Mouse (Mus musculus): Measurements from ENCODE around the gene Lce3b.

The Lce3b gene

GRCm38 (mm10) chr3:92932679-92933078 lies at the start of gene Lce3b:
Gene Lce3b (plus strand): TSS chr3:92932979.
- in situ Hi-C loops (cut with MboI, MseI): no loop called here

GRCm38 (mm10) chr3:92894063-92894462 lies 38.7 kb upstream of the Lce3b start:
- in situ Hi-C loops (cut with MboI, MseI): no loop called here

- in situ Hi-C loops (cut with MboI, MseI): no loop called here
Observed at GRCm38 (mm10) chr3:92894489-92894888, 38.3 kb upstream of the Lce3b start.

GRCm38 (mm10) chr3:92902992-92903391 lies 29.8 kb upstream of the Lce3b start:
- in situ Hi-C loops (cut with MboI, MseI): no loop called here

- in situ Hi-C loops (cut with MboI, MseI): no loop called here
Observed at GRCm38 (mm10) chr3:92903640-92904039, 29.1 kb upstream of the Lce3b start.

GRCm38 (mm10) chr3:92905182-92905581 lies 27.6 kb upstream of the Lce3b start:
- in situ Hi-C loops (cut with MboI, MseI): no loop called here

- in situ Hi-C loops (cut with MboI, MseI): no loop called here
Observed at GRCm38 (mm10) chr3:92907571-92907970, 25.2 kb upstream of the Lce3b start.

- in situ Hi-C loops (cut with MboI, MseI): no loop called here
Observed at GRCm38 (mm10) chr3:92920364-92920763, 12.4 kb upstream of the Lce3b start.

GRCm38 (mm10) chr3:92926130-92926529 lies 6.6 kb upstream of the Lce3b start, which contains the start of gene Lce3a:
Gene Lce3a (minus strand): TSS chr3:92926230.
- in situ Hi-C loops (cut with MboI, MseI): no loop called here

- in situ Hi-C loops (cut with MboI, MseI): no loop called here
Observed at GRCm38 (mm10) chr3:92944186-92944585, 11.4 kb downstream of the Lce3b start, which contains the start of gene Lce3c. Gene Lce3c (plus strand): TSS chr3:92944486.

- in situ Hi-C loops (cut with MboI, MseI): no loop called here
Observed at GRCm38 (mm10) chr3:92957090-92957489, 24.3 kb downstream of the Lce3b start, which contains the start of gene Lce3d. Gene Lce3d (plus strand): TSS chr3:92957390.

GRCm38 (mm10) chr3:92966761-92967160 lies 34.0 kb downstream of the Lce3b start, which contains the start of gene Lce3e:
Gene Lce3e (plus strand): TSS chr3:92967061.
- in situ Hi-C loops (cut with MboI, MseI): no loop called here

GRCm38 (mm10) chr3:92978484-92978883 lies 45.7 kb downstream of the Lce3b start:
- in situ Hi-C loops (cut with MboI, MseI): no loop called here

Measured in regulatory T cell (primary cell).